Mouse (Mus musculus) hindbrain, embryonic 14.5 days (tissue): Measurements from ENCODE around the gene Slain2. TPM values are rescaled to one million over a fixed set of nuclear protein-coding genes. Genes with fewer than 3 reads are reported as not detected.

Experiments
- ATAC-seq: fragments of 200-750 bp; cut with Nextera tagmentation; 2 replicates; pipeline ENCODE4 v1.8.0; 2017; ENCODE audit warnings: moderate number of reproducible peaks, mild to moderate bottlenecking, moderate TSS enrichment, moderate library complexity; ENCODE audit not compliant: low FRiP score
- DNase-seq: peaks from one replicate; pipeline ENCODE4 v3.0.0-alpha.2; 2015; ENCODE audit warnings: low spot score
- H3K27ac ChIP-seq: fragments of 300-500 bp; sonication (generic); 2 replicates; pipeline ENCODE4 v1.5.1; 2014; ENCODE audit warnings: mild to moderate bottlenecking, moderate library complexity
- H3K27me3 ChIP-seq: fragments of 300-500 bp; sonication (generic); 2 replicates; pipeline ENCODE4 v1.6.1; 2014; ENCODE audit warnings: mild to moderate bottlenecking, low read length, mixed read lengths; ENCODE audit not compliant: control insufficient read depth, insufficient read depth
- H3K36me3 ChIP-seq: fragments of 300-500 bp; sonication (generic); replicated peaks from 2 replicates; pipeline ENCODE4 v1.6.1; 2014; ENCODE audit not compliant: control insufficient read depth, insufficient read depth
- H3K4me1 ChIP-seq: fragments of 300-500 bp; sonication (generic); replicated peaks from 2 replicates; pipeline ENCODE4 v1.6.1; 2014; ENCODE audit warnings: antibody characterized with exemption, low read length, mixed read lengths; ENCODE audit not compliant: control insufficient read depth, insufficient read depth
- H3K4me2 ChIP-seq: fragments of 300-500 bp; sonication (generic); replicated peaks from 2 replicates; pipeline ENCODE4 v1.6.1; 2014; ENCODE audit warnings: mild to moderate bottlenecking, moderate library complexity
- H3K4me3 ChIP-seq: fragments of 300-500 bp; sonication (generic); replicated peaks from 2 replicates; pipeline ENCODE4 v1.5.1; 2014; ENCODE audit warnings: mild to moderate bottlenecking, low read length
- H3K9ac ChIP-seq: fragments of 300-500 bp; sonication (generic); 2 replicates; pipeline ENCODE4 v1.6.1; 2014
- H3K9me3 ChIP-seq: fragments of 300-500 bp; sonication (generic); 2 replicates; pipeline ENCODE4 v1.6.1; 2016; ENCODE audit warnings: low read length; ENCODE audit not compliant: control insufficient read depth
- WGBS: fragments of 180-500 bp; shearing (Covaris S2); extraction: QIAGEN DNeasy Blood & Tissue Kit; methylation state at CpG from one replicate; pipeline ENCODE4 v1.1.7; 2014; 5-methylcytosine and 5-hydroxymethylcytosine counted together
- polyA plus RNA-seq: library from polyadenylated mRNA; unstranded; fragments of >200 nt; fragmentation: Nextera tagmentation; extraction: Ambion mirVana; gene quantifications from 2 replicates; pipeline ENCODE4 v1.2.1, GENCODE M21; 2014

Gene Slain2
- 24.6 and 29.6 TPM in 2 replicates for polyA plus RNA-seq

DNA sequence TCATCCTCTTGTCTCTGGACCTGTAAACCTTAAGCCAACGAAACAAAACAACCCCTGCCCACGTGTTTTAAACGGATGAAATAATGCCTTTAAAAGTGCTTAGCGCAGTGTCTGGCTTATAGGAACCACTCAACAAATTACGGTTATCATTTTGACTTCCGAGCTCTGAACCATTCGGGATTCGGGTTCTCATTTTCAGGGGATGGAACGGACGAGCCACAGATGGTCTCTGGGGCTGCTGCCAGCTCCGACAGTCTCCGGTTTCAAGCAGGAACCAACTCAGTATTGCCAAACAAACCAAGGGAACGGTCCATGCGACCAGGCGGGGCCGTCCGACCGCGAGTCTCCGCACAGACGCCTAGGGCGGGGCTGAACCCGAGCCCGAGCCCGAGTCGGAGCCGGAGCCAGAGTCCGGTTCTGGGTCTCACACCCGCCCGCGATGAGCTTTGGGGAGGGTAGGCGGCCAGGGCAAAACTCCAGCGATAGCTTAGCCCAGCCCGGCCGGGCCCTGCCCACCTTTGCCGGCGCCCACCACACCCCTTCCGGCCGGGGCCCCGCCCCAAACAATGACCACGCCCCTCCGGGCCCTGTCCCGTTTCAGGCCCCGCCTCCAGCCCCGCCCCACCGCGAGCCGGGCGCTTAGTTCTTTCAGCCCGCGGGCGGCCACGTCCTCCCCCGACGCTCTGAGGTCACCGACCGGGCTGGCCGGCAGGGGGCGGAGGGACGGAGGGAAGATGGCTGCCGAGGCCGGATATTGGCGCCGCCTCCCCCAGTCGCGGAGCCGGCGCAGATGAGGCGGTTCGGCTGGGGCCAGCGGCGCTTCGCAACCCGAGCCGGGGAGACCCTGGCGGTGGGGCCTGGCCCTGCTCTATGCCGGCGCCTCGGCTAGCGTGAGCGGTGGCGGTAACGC is at the start of gene Slain2:
TSS of gene Slain2 (plus strand) at position 657 of the 910 bp plus-strand sequence.
- ATAC-seq (peak; percentile 94), DNase-seq (peak; percentile 97)
- Histone ChIP-seq H3K4me3 (peak within 1 kb of the TSS; percentile 91), H3K27ac (peak within 1 kb of the TSS; percentile 96), H3K4me1 (peaks cover 26% of the 10 kb centered on the region), H3K4me2 (peak within 1 kb of the TSS; percentile 86), H3K9me3 (no peaks in the 10 kb centered on the region), H3K27me3 (0 out of 2 replicates have a peak, but pooled peaks cover 3% of the 10 kb centered on the region), H3K9ac (peak within 1 kb of the TSS; percentile 89), H3K36me3 (no peaks in the 10 kb centered on the region)
- under 1% methylated on average over 67 of the region's 83 CpGs for WGBS

DNA sequence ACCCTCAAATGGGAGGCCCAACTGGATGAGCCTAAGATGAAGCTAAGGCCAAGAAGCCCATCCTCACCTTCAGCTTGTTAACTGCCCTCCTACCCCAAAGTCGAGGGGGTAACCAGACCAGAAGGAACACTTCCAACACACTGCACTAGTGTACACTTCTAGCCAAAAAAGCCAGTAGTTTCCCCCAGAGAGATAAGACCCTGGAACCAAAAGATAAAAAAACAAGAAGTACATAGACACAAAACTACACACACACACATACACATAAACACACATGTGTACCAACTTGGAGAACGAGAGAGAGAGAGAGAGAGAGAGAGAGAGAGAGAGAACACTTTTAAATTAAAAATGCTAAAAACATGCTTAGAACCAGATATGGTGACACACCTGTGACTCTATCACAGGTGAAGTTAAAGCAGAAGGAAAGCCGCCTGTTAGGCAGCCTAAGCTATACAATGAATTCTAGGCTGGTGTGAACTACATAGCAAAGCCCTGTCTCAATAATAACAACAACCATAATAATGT is 49.4 kb upstream of the Slain2 start:
- H3K36me3 ChIP-seq, result no peaks in the 10 kb centered on the region
- H3K27ac ChIP-seq, result no peak overlapping the region
- peaks cover 6% of the 10 kb centered on the region for H3K4me1 ChIP-seq
- WGBS, result 84% methylated on average over 3 of the region's 3 CpGs
- ATAC-seq, result no peak
- no peak overlapping the region for H3K4me3 ChIP-seq
- no peak overlapping the region for H3K4me2 ChIP-seq
- DNase-seq, result no peak
- no peaks in the 10 kb centered on the region for H3K9me3 ChIP-seq
- peaks cover 24% of the 10 kb centered on the region for H3K27me3 ChIP-seq
- H3K9ac ChIP-seq, result no peak overlapping the region

- no peak overlapping the region for H3K27ac ChIP-seq
- H3K36me3 ChIP-seq, result no peaks in the 10 kb centered on the region
- peaks cover 24% of the 10 kb centered on the region for H3K27me3 ChIP-seq
- DNase-seq (no peak), ATAC-seq (no peak)
- H3K9me3 ChIP-seq, result no peaks in the 10 kb centered on the region
- peaks cover 6% of the 10 kb centered on the region for H3K4me1 ChIP-seq
- no peak overlapping the region for H3K4me2 ChIP-seq
- no peak overlapping the region for H3K9ac ChIP-seq
- no peak overlapping the region for H3K4me3 ChIP-seq
- WGBS, result 55% methylated on average over 6 of the region's 6 CpGs
Measured at GRCm38 (mm10) chr5:72866260-72866905, 47.7 kb upstream of the Slain2 start.

GRCm38 (mm10) chr5:72867036-72867672 is 47.0 kb upstream of the Slain2 start:
- Histone ChIP-seq H3K9ac (no peak overlapping the region), H3K27ac (no peak overlapping the region), H3K9me3 (no peaks in the 10 kb centered on the region), H3K4me1 (peaks cover 6% of the 10 kb centered on the region), H3K36me3 (no peaks in the 10 kb centered on the region), H3K4me3 (peak overlapping the region; percentile 41), H3K4me2 (peak overlapping the region; percentile 85), H3K27me3 (peaks cover 24% of the 10 kb centered on the region)
- DNase-seq (no peak), ATAC-seq (no peak)
- WGBS, result 26% methylated on average over 16 of the region's 16 CpGs

GRCm38 (mm10) chr5:72868091-72868875 is 45.8 kb upstream of the Slain2 start, which contains the start of gene Tec:
Gene Tec (minus strand): TSS chr5:72868483.
- Histone ChIP-seq H3K27ac (no peak within 1 kb of the TSS), H3K9me3 (no peaks in the 10 kb centered on the region)
- under 1% methylated on average over 55 of the region's 60 CpGs for WGBS

DNA sequence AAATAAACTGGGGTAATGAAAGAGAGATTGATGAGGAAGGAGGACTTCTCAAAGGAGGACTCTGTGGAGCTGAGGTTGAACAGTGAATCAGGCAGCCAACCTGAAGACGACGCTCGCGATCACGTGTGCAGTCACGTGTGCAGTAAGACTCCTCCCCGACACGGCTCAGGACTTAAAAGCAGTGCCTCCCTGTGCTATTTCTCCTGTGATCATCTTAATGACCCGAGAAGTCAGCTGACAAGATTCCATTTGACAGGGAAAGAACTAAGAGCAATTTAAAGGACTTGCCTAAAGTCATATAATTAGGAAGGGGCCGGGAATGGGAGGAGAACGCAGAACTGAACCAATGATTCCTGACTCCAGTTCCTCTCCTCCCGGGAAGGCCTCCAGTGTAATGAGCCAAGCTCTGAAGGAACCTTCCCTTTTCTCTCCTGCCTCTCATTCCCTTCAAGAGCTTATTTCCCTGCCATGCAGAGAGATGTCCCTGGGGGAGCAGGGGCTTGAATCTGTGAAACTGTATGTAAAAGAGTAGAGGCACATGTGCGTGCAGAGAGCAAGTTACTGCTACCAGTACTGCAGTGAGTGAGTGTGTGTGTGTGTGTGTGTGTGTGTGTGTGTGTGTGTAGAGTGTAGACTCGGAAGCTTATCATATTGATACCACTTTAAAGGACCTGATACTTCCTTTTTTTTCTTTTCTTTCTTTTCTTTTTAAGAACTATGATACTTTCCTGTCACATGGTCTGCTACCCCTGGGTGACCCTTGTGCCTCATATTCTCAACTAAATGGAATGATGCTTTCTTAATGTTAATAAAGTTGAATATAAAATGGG is 44.1 kb upstream of the Slain2 start:
- no peak overlapping the region for H3K27ac ChIP-seq
- H3K9ac ChIP-seq, result no peak overlapping the region
- 75% methylated on average over 14 of the region's 14 CpGs for WGBS
- H3K27me3 ChIP-seq, result peaks cover 24% of the 10 kb centered on the region
- H3K36me3 ChIP-seq, result no peaks in the 10 kb centered on the region
- no peak overlapping the region for H3K4me2 ChIP-seq
- no peaks in the 10 kb centered on the region for H3K9me3 ChIP-seq
- ATAC-seq (no peak), DNase-seq (no peak)
- peaks cover 6% of the 10 kb centered on the region for H3K4me1 ChIP-seq
- H3K4me3 ChIP-seq, result no peak overlapping the region

More at GRCm38 (mm10) chr5:72868091-72868875, 45.8 kb upstream of the Slain2 start, which contains the start of gene Tec:
- peaks cover 24% of the 10 kb centered on the region for H3K27me3 ChIP-seq
- no peaks in the 10 kb centered on the region for H3K36me3 ChIP-seq
- peak within 1 kb of the TSS; percentile 41 for H3K4me3 ChIP-seq
- H3K4me1 ChIP-seq, result peaks cover 6% of the 10 kb centered on the region
- H3K4me2 ChIP-seq, result peak within 1 kb of the TSS; percentile 85
- peak within 1 kb of the TSS; percentile 52 for H3K9ac ChIP-seq
- DNase-seq (peak; percentile 78), ATAC-seq (peak; percentile 92)

DNA sequence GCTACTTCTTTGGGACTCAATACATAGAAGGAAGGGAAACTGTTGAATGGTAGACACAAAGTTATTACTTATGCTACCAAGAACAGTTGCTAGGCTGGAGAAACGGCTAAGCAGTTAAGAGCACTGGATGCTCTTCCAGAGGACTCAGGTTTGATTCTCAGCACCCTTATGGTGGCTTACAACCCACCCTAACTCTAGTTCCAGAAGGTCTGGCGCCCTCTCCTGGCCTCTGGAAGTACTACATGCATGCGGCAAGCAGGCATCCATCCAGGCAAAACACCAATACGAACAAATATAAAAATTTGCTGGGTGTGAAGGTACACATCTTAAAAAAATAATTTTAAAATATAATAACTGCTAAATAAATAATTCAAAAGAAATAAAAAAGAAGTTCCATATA is 43.0 kb upstream of the Slain2 start:
- Histone ChIP-seq H3K4me1 (peaks cover 6% of the 10 kb centered on the region), H3K4me3 (no peak overlapping the region), H3K4me2 (no peak overlapping the region), H3K9ac (no peak overlapping the region), H3K27ac (no peak overlapping the region), H3K36me3 (no peaks in the 10 kb centered on the region), H3K9me3 (no peaks in the 10 kb centered on the region), H3K27me3 (peaks cover 20% of the 10 kb centered on the region)
- 77% methylated on average over 4 of the region's 4 CpGs for WGBS
- DNase-seq, result no peak
- ATAC-seq, result no peak

- no peak for DNase-seq
- ATAC-seq, result no peak
Measured at GRCm38 (mm10) chr5:72879736-72880135, 34.4 kb upstream of the Slain2 start.

More at GRCm38 (mm10) chr5:72879736-72880135, 34.4 kb upstream of the Slain2 start:
- Histone ChIP-seq H3K4me2 (no peak overlapping the region), H3K4me3 (no peak overlapping the region), H3K9ac (no peak overlapping the region), H3K27ac (no peak overlapping the region), H3K36me3 (no peaks in the 10 kb centered on the region), H3K4me1 (no peaks in the 10 kb centered on the region), H3K27me3 (peaks cover 6% of the 10 kb centered on the region), H3K9me3 (no peaks in the 10 kb centered on the region)
- WGBS, result 37% methylated on average over 5 of the region's 5 CpGs
